Mouse (Mus musculus) kidney, adult 2 months (tissue): ENCODE results near the gene Cntrl. TPM values are rescaled to one million over a fixed set of nuclear protein-coding genes. Genes with fewer than 3 reads are reported as not detected.

Experiments
- DNase-seq: peaks from one replicate; pipeline ENCODE4 v3.0.0; 2021
- H3K27ac ChIP-seq: fragments of 200-500 bp; 2 replicates; pipeline ENCODE4 v1.5.1; 2012; ENCODE audit warnings: low read depth, low read length, control low read depth, inconsistent platforms; ENCODE audit not compliant: insufficient read depth
- H3K27me3 ChIP-seq: fragments of 200-500 bp; replicated peaks from 2 replicates; pipeline ENCODE4 v1.6.1; 2012; ENCODE audit warnings: mild to moderate bottlenecking, moderate library complexity, low read length, inconsistent platforms; ENCODE audit not compliant: control insufficient read depth, insufficient read depth
- H3K36me3 ChIP-seq: fragments of 200-500 bp; 2 replicates; pipeline ENCODE4 v1.6.1; 2012; ENCODE audit warnings: mild to moderate bottlenecking, moderate library complexity, low read length, inconsistent platforms; ENCODE audit not compliant: control insufficient read depth, insufficient read depth
- H3K4me1 ChIP-seq: fragments of 200-500 bp; 2 replicates; pipeline ENCODE4 v1.6.1; 2011; ENCODE audit warnings: low read length; ENCODE audit not compliant: control insufficient read depth, insufficient read depth
- H3K4me3 ChIP-seq: fragments of 200-500 bp; 2 replicates; pipeline ENCODE4 v1.5.1; 2011; ENCODE audit warnings: mild to moderate bottlenecking, low read depth, low read length, control low read depth; ENCODE audit not compliant: insufficient read depth
- CTCF ChIP-seq: fragments of 200-500 bp; conservative IDR thresholded peaks from 2 replicates; pipeline ENCODE4 v1.5.1; 2011; ENCODE audit warnings: low read depth, mild to moderate bottlenecking, control low read depth, low read length, moderate library complexity, mixed read lengths; ENCODE audit not compliant: insufficient read depth, insufficient read length
- POLR2A ChIP-seq: fragments of 200-500 bp; IDR thresholded peaks from one replicate; pipeline ENCODE4 v1.6.1; 2011; ENCODE audit warnings: low read depth, low read length, control low read depth
- WGBS: fragments of 180-500 bp; shearing (Covaris S2); methylation state at CpG from one replicate; pipeline ENCODE4 v1.1.7; 2018; 5-methylcytosine and 5-hydroxymethylcytosine counted together
- polyA plus RNA-seq: library from polyadenylated mRNA; depleted of rRNA; stranded (reverse); fragments of >200 nt; gene quantifications from 2 replicates; pipeline ENCODE4 v1.2.3, GENCODE M21; 2012; rRNA removed

Cntrl gene
- 5.5 and 7.2 TPM in 2 replicates for polyA plus RNA-seq

DNA sequence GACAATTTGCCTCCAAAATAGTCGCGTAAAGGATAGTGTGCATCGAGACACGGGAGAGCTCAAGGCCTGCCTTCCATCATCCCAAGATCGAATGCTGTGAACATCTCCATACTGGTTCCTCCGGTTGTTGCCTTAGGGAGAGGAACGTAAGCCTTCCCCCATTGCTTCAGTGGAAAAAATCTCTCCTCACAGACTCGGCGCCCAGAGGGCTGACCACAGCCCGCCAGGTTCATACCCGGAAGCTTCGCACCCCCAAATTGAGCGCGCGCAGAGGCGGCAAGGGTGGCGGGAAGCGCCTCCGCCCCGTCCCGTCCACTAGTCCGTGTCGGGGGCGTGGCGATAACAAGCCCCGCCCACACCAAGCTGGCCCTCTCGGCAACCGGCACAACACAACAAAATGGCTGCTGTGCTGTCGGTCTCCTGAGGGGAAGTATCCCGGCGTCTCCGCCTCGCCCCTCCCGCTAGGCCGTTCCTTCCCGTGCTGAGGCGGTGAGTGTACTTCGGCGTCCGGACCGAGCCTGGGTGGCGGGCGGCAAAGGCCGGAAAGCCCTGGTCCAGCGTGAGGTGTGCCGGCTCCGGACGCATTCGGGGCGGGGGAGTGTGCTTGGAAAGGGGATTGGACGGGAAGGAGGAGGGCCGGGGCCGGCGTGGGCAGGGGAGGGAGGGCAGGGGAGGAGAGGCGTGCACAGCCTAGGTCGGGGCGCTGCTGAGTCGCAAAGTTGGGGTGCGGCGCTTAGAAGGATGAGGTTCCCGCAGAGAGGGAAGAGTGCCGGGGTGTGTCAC is at the start of gene Cntrl:
Gene Cntrl (plus strand): TSS at position 352 of the 783 bp plus-strand sequence.
- no peaks in the 10 kb centered on the region for H3K36me3 ChIP-seq
- DNase-seq: peak; percentile 97
- H3K27me3 ChIP-seq: no peaks in the 10 kb centered on the region
- under 1% methylated on average over 62 of the region's 62 CpGs for WGBS
- peaks cover 4% of the 10 kb centered on the region; the same call in 1 of the 2 replicates for H3K4me1 ChIP-seq
- peak within 1 kb of the TSS; percentile 81 for H3K27ac ChIP-seq
- no peak for TF ChIP-seq POLR2A
- no peak for TF ChIP-seq CTCF
- H3K4me3 ChIP-seq: peak within 1 kb of the TSS; percentile 86

DNA sequence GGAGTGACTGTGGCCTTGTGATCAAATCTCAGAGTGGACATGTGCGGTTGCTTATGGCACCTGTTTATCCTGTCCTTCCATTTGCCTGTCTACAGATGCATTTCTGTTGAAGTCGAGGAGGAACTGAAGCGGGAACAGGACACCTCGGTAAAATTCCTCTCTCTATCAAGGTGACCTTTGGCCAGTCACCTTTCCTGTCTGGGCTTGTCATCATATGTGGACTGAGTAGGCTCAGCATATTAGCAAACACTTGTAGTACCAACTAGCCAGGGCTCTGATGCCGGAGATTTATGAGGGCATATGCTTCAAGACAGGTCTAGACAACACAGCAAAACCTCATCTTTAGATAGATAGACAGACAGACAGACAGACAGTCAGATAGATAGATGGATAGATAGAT is 49.0 kb upstream of the Cntrl start:
- 75% methylated on average over 5 of the region's 5 CpGs for WGBS

DNA sequence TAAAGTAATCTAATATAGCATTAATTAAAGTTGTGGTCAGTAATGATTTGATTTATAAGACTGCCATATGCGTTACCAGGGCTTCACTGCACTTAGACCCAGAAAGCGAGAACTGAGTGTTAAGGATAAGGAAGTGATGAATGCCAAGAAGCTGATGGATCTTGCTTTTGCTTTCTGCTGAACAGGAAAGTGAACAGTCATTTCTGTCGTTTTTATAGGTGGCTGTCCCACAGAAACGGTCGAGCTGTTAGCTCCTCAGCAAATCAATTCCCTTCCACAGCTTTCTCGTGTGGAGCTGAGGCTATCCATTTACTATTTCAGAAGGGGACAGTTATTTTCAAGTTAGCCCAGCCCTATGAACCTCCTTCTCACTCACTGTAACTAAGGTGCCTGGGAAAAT is 48.4 kb upstream of the Cntrl start:
- H3K27me3 ChIP-seq: no peaks in the 10 kb centered on the region
- DNase-seq: no peak
- H3K36me3 ChIP-seq: no peaks in the 10 kb centered on the region
- TF ChIP-seq CTCF (no peak), POLR2A (no peak)
- no peak overlapping the region for H3K4me3 ChIP-seq
- 31% methylated on average over 6 of the region's 6 CpGs for WGBS
- H3K4me1 ChIP-seq: no peaks in the 10 kb centered on the region
- no peak overlapping the region for H3K27ac ChIP-seq

More for the DNA sequence above, 49.0 kb upstream of the Cntrl start:
- no peaks in the 10 kb centered on the region for H3K36me3 ChIP-seq
- H3K27me3 ChIP-seq: no peaks in the 10 kb centered on the region
- H3K4me1 ChIP-seq: no peaks in the 10 kb centered on the region
- TF ChIP-seq POLR2A: no peak
- TF ChIP-seq CTCF: no peak
- DNase-seq: no peak
- H3K4me3 ChIP-seq: no peak overlapping the region
- H3K27ac ChIP-seq: no peak overlapping the region

DNA sequence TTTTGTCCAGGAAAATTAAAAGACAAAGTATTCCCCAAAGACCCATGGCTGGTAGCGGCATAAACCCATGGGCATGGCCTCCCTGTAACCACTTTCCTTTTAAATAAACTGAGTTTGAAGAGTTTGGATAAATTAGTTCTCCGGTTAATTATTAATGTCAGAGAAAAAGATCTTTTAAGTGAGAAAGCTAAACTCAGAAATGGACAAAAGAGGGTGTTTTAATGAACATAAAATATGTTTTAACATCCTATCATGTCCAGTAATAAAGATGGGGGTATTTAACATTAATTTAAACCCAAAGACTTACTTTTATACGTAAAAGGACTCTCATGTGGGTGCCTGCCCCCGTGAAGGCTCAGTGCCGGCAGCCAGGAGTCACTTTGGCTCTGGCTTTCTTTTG is 48.0 kb upstream of the Cntrl start, which contains the start of gene Hc:
Gene Hc (minus strand): TSS at position 101 of the 400 bp plus-strand sequence.
- no peak within 1 kb of the TSS for H3K4me3 ChIP-seq
- WGBS: 53% methylated on average over 5 of the region's 5 CpGs
- no peaks in the 10 kb centered on the region for H3K27me3 ChIP-seq
- H3K4me1 ChIP-seq: no peaks in the 10 kb centered on the region
- no peaks in the 10 kb centered on the region for H3K36me3 ChIP-seq
- no peak for TF ChIP-seq POLR2A
- TF ChIP-seq CTCF: no peak
- H3K27ac ChIP-seq: no peak within 1 kb of the TSS
- DNase-seq: no peak

DNA sequence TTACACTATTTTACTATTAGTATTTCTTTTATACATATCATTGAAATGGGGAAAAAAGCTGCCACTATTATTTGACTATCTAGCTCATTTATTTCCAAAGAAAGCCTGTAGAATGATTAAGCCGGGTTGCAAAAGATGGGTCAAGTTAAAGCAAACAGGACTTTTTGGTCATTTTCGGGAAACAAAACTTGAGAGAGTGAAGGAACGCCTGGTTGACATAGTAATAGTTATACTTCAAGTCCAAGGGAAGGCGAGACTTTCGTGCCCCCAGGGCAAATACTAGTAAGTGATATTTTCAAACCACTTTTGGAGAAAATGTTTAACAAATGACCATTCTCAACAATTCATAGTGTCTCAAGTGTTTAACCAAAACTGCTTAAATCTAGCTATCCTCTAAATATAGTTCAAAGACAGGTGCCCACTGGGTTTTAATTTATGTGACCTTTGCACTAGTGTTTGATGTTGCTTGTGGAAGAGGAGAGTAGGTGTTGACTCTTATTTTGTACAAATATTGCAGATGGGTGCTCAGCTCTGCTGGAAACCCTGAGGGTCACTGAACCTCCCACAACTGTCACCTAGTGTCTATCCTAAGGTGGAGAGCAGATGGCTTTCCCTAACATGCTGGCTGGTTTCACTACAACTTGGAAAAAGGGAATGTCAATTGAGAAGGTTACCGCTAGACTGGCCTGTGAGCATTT is 45.8 kb upstream of the Cntrl start:
- 79% methylated on average over 6 of the region's 6 CpGs for WGBS
- DNase-seq: no peak

DNA sequence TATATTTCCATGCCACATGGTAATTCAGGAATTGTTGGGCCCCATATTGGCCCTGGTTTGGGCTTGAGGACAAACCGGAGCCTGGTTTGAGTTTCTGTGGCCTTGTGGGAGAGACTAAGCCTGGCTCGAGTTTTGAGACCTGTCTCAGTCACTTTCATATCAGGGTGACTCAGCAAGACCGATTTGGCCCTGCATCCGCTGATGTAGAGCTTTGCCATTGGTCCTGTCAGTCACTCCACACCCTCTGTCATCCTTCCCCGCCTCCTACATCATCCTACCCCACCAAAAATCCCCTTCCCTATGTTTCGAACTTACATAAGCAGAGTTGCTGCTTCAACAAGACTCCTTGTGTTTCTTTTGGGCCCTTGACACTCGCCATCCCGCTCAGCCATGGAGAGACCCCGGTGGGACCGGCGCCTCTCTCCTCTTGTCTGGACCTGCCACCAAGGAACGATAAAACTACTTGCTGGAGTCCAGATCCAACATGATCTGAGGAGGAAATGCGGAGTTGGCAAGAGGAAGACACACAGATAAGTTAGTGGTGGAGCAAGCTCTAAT is 42.7 kb upstream of the Cntrl start:
- Histone ChIP-seq H3K4me3 (no peak overlapping the region), H3K36me3 (no peaks in the 10 kb centered on the region), H3K27me3 (no peaks in the 10 kb centered on the region), H3K4me1 (no peaks in the 10 kb centered on the region), H3K27ac (no peak overlapping the region)
- 92% methylated on average over 13 of the region's 13 CpGs for WGBS
- TF ChIP-seq CTCF (no peak), POLR2A (no peak)
- no peak for DNase-seq

More for the DNA sequence above, 45.8 kb upstream of the Cntrl start:
- Histone ChIP-seq H3K36me3 (no peaks in the 10 kb centered on the region), H3K4me1 (no peaks in the 10 kb centered on the region), H3K4me3 (no peak overlapping the region), H3K27ac (no peak overlapping the region), H3K27me3 (no peaks in the 10 kb centered on the region)
- no peak for TF ChIP-seq CTCF
- TF ChIP-seq POLR2A: no peak

DNA sequence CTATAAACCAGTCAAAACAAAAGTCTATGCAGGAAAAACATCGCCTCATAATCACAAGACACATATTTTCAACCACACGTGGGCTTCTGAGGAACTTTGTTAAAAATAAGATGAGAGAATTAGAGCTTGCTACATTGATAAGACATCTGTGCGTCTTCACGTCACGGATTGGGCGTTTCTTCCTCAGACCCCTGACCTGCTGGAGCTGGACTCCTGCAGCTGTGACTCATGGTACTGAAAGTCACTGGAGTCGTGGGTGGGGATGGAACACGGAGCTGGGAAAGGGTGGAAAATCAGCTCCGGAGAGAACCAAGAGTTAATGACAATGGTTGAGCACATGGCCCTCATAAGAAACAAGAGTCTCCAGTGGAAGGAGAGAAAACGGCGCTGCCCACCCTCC is 42.2 kb upstream of the Cntrl start:
- H3K4me3 ChIP-seq: no peak overlapping the region
- no peaks in the 10 kb centered on the region for H3K36me3 ChIP-seq
- no peaks in the 10 kb centered on the region for H3K4me1 ChIP-seq
- no peak for TF ChIP-seq CTCF
- no peak for TF ChIP-seq POLR2A
- no peak overlapping the region for H3K27ac ChIP-seq
- DNase-seq: no peak
- no peaks in the 10 kb centered on the region for H3K27me3 ChIP-seq
- WGBS: 82% methylated on average over 11 of the region's 11 CpGs
